Mouse (Mus musculus) E14TG2a.4 (cell line): ENCODE results near the gene Alg12.

Experiments used
- CTCF ChIP-seq: conservative IDR thresholded peaks from 2 replicates; pipeline ENCODE4 v1.5.1; 2014; ENCODE audit warnings: low read length
- NANOG ChIP-seq: IDR thresholded peaks from 2 replicates; pipeline ENCODE4 v1.6.1; 2014; ENCODE audit warnings: borderline replicate concordance, low read length, mixed read lengths
- POU5F1 ChIP-seq: IDR thresholded peaks from 2 replicates; pipeline ENCODE4 v1.6.1; 2014; ENCODE audit warnings: low read length, borderline replicate concordance

GRCm38 (mm10) chr15:88832536-88832935 lies 13.4 kb upstream of the Alg12 start:
- TF ChIP-seq CTCF (no peak), POU5F1 (no peak), NANOG (no peak)
